Mouse (Mus musculus) bone marrow macrophage, adult 2 months (primary cell): ENCODE results near the gene Gpr37l1. TPM values are rescaled to one million over a fixed set of nuclear protein-coding genes. Genes with fewer than 3 reads are reported as not detected.

Source experiments
- H3K27ac ChIP-seq: 2 replicates; pipeline ENCODE4 v1.5.1; 2012; ENCODE audit warnings: low read depth, low read length; ENCODE audit not compliant: insufficient read depth
- H3K4me1 ChIP-seq: 2 replicates; pipeline ENCODE4 v1.6.1; 2012; ENCODE audit warnings: low read length; ENCODE audit not compliant: control insufficient read depth, insufficient read depth
- H3K4me3 ChIP-seq: 2 replicates; pipeline ENCODE4 v1.5.1; 2012; ENCODE audit warnings: mild to moderate bottlenecking, low read length, moderate library complexity; ENCODE audit not compliant: insufficient read depth
- CTCF ChIP-seq: IDR thresholded peaks from 2 replicates; pipeline ENCODE4 v1.5.1; 2012; ENCODE audit warnings: low read depth, mild to moderate bottlenecking, low read length, moderate library complexity
- POLR2A ChIP-seq: IDR thresholded peaks from 2 replicates; pipeline ENCODE4 v1.6.1; 2012; ENCODE audit warnings: mild to moderate bottlenecking, low read depth, low read length, borderline replicate concordance
- polyA plus RNA-seq: library from polyadenylated mRNA; stranded (reverse); fragments of >200 nt; gene quantifications from 2 replicates; pipeline ENCODE4 v1.2.4, GENCODE M21; 2012; ENCODE audit not compliant: missing spikeins, insufficient read depth, insufficient read length

Gene Gpr37l1
- polyA plus RNA-seq, result not detected in 2 replicates

- no peak within 1 kb of the TSS for H3K27ac ChIP-seq
Measured at GRCm38 (mm10) chr1:135167435-135167834, at the start of gene Gpr37l1. Gene Gpr37l1 (minus strand): TSS chr1:135167681.

DNA sequence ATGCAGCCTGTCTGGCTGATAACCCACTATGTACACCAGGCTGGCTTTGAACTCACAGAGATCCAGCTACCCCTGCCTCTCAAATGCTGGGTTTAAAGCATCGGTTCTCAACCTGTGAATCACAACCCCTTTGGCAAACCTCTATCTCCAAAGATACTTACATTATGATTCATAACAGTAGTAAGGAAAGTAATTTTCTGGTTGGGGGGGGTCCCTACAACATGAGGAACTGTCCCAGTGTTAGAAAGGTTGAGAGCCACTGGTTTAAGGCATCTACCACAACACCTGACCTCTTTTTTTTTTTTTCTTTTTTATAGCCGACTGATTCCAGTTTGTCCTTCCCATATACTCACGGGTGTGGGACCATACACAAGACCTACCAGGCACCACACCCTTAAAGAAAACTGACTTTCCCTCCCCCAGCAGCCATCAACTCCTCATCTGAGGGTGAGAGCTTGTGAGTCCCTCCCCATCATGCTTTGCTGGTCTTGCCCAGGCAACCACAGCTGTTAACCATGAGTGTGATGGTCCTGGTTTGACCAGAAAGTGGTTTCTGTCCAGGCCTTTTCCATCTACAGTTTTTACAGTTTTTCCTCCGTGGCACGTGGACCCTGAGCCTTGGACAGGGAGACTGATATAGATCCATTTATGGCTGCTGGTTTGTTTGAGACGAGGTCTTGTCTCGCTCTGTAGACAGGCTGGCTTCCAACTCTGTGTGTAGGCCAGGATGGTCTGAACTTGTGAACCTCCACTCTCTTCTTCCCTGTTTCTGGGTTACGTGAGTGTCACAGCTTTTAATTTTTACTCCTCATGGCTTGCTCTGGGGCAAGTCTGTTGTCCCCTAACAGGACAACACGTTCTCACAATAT is 46.5 kb upstream of the Gpr37l1 start:
- no peak for TF ChIP-seq POLR2A
- no peak for TF ChIP-seq CTCF
- no peak overlapping the region for H3K4me3 ChIP-seq
- no peaks in the 10 kb centered on the region for H3K4me1 ChIP-seq
- no peak overlapping the region for H3K27ac ChIP-seq

More at GRCm38 (mm10) chr1:135167435-135167834, at the start of gene Gpr37l1:
- Histone ChIP-seq H3K4me1 (no peaks in the 10 kb centered on the region), H3K4me3 (no peak within 1 kb of the TSS)
- TF ChIP-seq CTCF (no peak), POLR2A (no peak)

- TF ChIP-seq CTCF, result no peak
- TF ChIP-seq POLR2A, result no peak
- H3K4me3 ChIP-seq, result no peak overlapping the region
Measured at GRCm38 (mm10) chr1:135210421-135210820, 42.9 kb upstream of the Gpr37l1 start.

GRCm38 (mm10) chr1:135208716-135209115 is 41.2 kb upstream of the Gpr37l1 start:
- Histone ChIP-seq H3K4me3 (no peak overlapping the region), H3K4me1 (no peaks in the 10 kb centered on the region), H3K27ac (no peak overlapping the region)
- TF ChIP-seq POLR2A, result no peak
- no peak for TF ChIP-seq CTCF

More at GRCm38 (mm10) chr1:135210421-135210820, 42.9 kb upstream of the Gpr37l1 start:
- no peak overlapping the region for H3K27ac ChIP-seq
- H3K4me1 ChIP-seq, result no peaks in the 10 kb centered on the region

DNA sequence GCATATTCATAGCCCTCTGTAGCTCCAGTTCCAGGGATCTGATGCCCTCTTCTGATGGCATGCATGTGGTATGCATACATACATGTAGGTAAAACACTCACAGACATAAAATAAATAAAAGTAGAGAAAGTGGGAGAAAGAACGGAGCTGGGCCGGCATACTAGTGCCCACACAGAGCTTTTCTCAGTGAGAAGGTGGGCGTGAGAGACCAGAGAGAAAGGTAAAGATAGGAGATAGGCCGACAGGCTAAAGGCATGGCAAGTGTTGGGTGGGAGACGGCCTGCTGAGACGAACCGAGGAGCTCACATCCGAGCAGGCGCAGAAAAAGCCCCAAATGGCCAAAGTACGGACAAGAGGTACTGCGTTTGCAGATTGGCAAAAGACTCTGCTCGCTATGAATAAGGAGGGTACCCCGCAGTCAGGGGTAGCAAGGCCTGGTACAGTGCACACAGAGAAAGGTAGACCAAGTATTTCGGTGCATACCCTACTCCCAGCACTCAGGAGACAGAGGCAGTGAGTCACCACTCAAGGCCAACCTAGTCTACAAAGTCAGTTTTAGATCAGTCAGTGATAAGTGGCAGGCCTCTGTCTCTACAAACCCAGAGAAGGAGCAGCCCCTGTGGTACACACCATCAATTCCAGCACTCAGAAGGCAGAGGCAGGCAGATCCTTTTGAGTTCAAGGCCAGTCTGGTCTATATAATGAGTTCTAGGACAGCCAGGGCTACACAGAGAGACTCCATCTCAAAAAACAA is 39.3 kb upstream of the Gpr37l1 start:
- TF ChIP-seq POLR2A (no peak), CTCF (no peak)
- no peak overlapping the region for H3K27ac ChIP-seq
- no peak overlapping the region for H3K4me3 ChIP-seq
- H3K4me1 ChIP-seq, result no peaks in the 10 kb centered on the region

- Histone ChIP-seq H3K27ac (no peak overlapping the region), H3K4me3 (no peak overlapping the region), H3K4me1 (no peaks in the 10 kb centered on the region)
- TF ChIP-seq POLR2A (no peak), CTCF (no peak)
Measured at GRCm38 (mm10) chr1:135205257-135205656, 37.8 kb upstream of the Gpr37l1 start.

DNA sequence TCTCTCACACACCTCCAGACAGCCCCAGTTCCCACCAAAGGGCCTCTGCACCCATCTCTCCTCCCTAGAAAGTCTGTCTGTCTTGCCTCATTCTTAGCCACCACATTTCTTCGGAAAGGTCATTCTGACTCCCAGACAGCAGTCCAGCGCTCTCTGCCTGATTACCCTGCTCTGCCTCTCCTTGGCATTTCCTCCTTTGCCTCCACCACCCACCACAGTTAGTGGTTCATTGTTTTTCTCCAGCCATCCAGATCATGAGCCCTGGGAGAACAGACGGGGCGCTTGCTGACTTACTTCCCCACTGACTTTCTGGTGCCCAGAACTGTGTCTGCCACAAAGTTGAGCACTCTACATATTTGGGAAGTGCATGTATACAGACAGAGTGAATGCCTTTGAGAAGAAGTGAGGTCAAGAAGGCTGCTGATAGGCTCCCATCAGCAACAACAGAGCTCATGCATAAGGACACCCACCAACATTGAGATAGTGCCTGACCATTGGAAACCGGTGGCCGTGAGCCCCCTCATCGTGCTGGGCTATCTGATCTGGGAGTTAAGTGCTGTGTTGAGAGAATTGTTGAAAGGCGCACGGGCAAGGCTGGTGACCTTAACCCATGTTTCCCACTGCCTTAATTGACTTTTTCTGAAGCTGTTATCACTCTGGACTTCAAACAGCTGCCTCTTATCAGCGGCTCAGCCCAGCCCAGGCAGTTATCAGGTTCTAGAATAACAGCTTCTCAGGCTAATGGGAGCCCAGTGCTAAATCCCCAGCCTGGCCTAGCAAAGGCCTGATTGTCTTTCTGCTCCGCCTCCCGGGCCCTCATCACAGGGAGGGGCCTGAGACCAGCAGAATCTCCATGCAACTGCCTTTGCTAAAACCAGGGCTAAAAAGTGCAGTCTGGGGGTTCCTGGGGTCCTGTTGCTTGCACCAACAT is 37.0 kb upstream of the Gpr37l1 start:
- no peaks in the 10 kb centered on the region for H3K4me1 ChIP-seq
- H3K27ac ChIP-seq, result no peak overlapping the region
- no peak for TF ChIP-seq POLR2A
- no peak for TF ChIP-seq CTCF
- no peak overlapping the region for H3K4me3 ChIP-seq

GRCm38 (mm10) chr1:135200400-135200799 is 32.9 kb upstream of the Gpr37l1 start:
- TF ChIP-seq CTCF (no peak), POLR2A (no peak)
- no peak overlapping the region for H3K4me3 ChIP-seq
- H3K27ac ChIP-seq, result no peak overlapping the region
- H3K4me1 ChIP-seq, result no peaks in the 10 kb centered on the region
